24 mouse cellular contexts compared by ENCODE assay signal in the genomic region with DNA sequence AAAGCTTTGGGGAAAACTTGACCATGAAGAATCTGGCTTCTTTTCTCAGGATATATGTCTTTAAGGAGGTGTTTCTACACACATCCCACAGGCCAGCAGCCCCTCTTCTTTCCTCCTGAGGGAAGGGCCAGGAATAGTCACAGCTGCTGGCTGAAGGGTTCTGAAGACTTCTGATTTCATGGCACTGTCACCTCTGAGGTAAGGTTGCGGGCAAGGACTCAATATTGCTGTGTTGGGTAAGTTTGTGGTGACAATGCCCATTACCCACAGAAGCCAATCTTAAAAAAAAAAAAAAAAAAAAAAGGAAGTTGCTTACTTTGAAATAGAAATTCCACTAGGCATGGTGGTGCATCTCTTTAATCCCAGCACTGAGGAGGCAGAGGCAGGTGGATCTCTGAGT. TPM values are rescaled to one million over a fixed set of nuclear protein-coding genes. Genes with fewer than 3 reads are reported as not detected.
DNase-seq lines count a peak whose midpoint lies in the region; ATAC-seq and TF ChIP-seq lines count a peak whose summit lies in the region.
"Had no signal": no experiment of that assay in that cellular context is flagged by ENCODE, and none has a peak within 500 bp of the region (broad histone marks: within the 10 kb centered on the region; RNA-seq: fewer than 3 reads in every experiment).

No protein-coding gene starts in this region.

- H3K9me3 ChIP-seq in kidney, embryonic 15.5 days (replicated peaks) = no peaks in the 10 kb centered on the region
- no peaks in the 10 kb centered on the region for H3K9me3 ChIP-seq in midbrain, embryonic 13.5 days
- H3K9me3 ChIP-seq: embryonic facial prominence, embryonic 13.5 days; forebrain, embryonic 12.5 days; heart, embryonic 10.5 days; hindbrain, embryonic 13.5 days had no signal

- H3K4me2 ChIP-seq in kidney, embryonic 15.5 days = no peak overlapping the region
- H3K4me2 ChIP-seq in midbrain, embryonic 13.5 days (replicated peaks) = no peak overlapping the region
- H3K4me2 ChIP-seq: embryonic facial prominence, embryonic 13.5 days; forebrain, embryonic 12.5 days; hindbrain, embryonic 13.5 days had no signal

- no peak for TF ChIP-seq POLR2A in small intestine, adult 2 months (IDR thresholded peaks at IDR 0.05; ENCODE audit: low read depth, low read length)

- H3K27me3 ChIP-seq in kidney, embryonic 15.5 days = no peaks in the 10 kb centered on the region
- no peaks in the 10 kb centered on the region for H3K27me3 ChIP-seq in small intestine, adult 2 months (ENCODE audit: control insufficient read depth, insufficient read depth, low read length)
- H3K27me3 ChIP-seq in midbrain, embryonic 13.5 days = no peaks in the 10 kb centered on the region
- H3K27me3 ChIP-seq: embryonic facial prominence, embryonic 13.5 days; forebrain, embryonic 12.5 days; hindbrain, embryonic 13.5 days had no signal

- H3K9ac ChIP-seq in kidney, embryonic 15.5 days = no peak overlapping the region
- H3K9ac ChIP-seq in midbrain, embryonic 13.5 days (replicated peaks) = no peak overlapping the region
- H3K9ac ChIP-seq: embryonic facial prominence, embryonic 13.5 days; forebrain, embryonic 12.5 days; forebrain, postnatal 0 days; hindbrain, embryonic 13.5 days had no signal

- 93% methylated on average over 1 of the region's 1 CpGs for WGBS in kidney, embryonic 15.5 days
- WGBS in small intestine, adult 2 months = 81% methylated on average over 1 of the region's 1 CpGs
- 81% methylated on average over 1 of the region's 1 CpGs for WGBS in midbrain, embryonic 13.5 days

- H3K4me1 ChIP-seq in kidney, embryonic 15.5 days = peaks cover 33% of the 10 kb centered on the region
- peaks cover 3% of the 10 kb centered on the region; the same call in 1 of the 2 replicates for H3K4me1 ChIP-seq in small intestine, adult 2 months (ENCODE audit: control insufficient read depth, insufficient read depth, insufficient read length, low read length)
- no peaks in the 10 kb centered on the region for H3K4me1 ChIP-seq in midbrain, embryonic 13.5 days (replicated peaks)
- H3K4me1 ChIP-seq: embryonic facial prominence, embryonic 13.5 days; forebrain, embryonic 12.5 days; hindbrain, embryonic 13.5 days had no signal

- no peak for DNase-seq in kidney, postnatal 25 days
- no peak for DNase-seq in urinary bladder, postnatal 10 days (ENCODE audit: low spot score)
- no peak for DNase-seq in layer of hippocampus, adult 9-11 months
- DNase-seq: adrenal gland, adult 8-10 months; adrenal gland, postnatal 36 days; cerebellum, adult 11 months; cerebellum, adult 8-10 months; cerebellum, postnatal 14 days; forebrain, postnatal 0 days; gastrocnemius, postnatal 25 days; heart, adult 18-20 months; heart, postnatal 10 days had no signal

- peak overlapping the region; percentile 80 for H3K27ac ChIP-seq in kidney, embryonic 15.5 days
- no peak overlapping the region for H3K27ac ChIP-seq in small intestine, adult 2 months (ENCODE audit: insufficient read depth, low read depth, low read length)
- no peak overlapping the region for H3K27ac ChIP-seq in midbrain, embryonic 13.5 days
- H3K27ac ChIP-seq: embryonic facial prominence, embryonic 13.5 days; forebrain, embryonic 12.5 days; heart, embryonic 10.5 days; hindbrain, embryonic 13.5 days; hindbrain, postnatal 0 days had no signal

- H3K4me3 ChIP-seq in kidney, embryonic 15.5 days (replicated peaks) = no peak overlapping the region
- H3K4me3 ChIP-seq in small intestine, adult 2 months (ENCODE audit: low read depth, low read length) = peak overlapping the region; percentile 16; the same call in 1 of the 2 replicates
- no peak overlapping the region for H3K4me3 ChIP-seq in midbrain, embryonic 13.5 days (replicated peaks)
- H3K4me3 ChIP-seq: embryonic facial prominence, embryonic 13.5 days; forebrain, embryonic 12.5 days; heart, embryonic 10.5 days; hindbrain, embryonic 13.5 days had no signal

- H3K36me3 ChIP-seq in kidney, embryonic 15.5 days = no peaks in the 10 kb centered on the region
- H3K36me3 ChIP-seq in small intestine, adult 2 months (ENCODE audit: control insufficient read depth, insufficient read depth, low read length) = peaks cover 10% of the 10 kb centered on the region
- no peaks in the 10 kb centered on the region for H3K36me3 ChIP-seq in midbrain, embryonic 13.5 days
- H3K36me3 ChIP-seq: embryonic facial prominence, embryonic 13.5 days; forebrain, embryonic 12.5 days; heart, embryonic 10.5 days; hindbrain, embryonic 13.5 days had no signal

- no peak for ATAC-seq in kidney, embryonic 15.5 days (replicated peaks; ENCODE audit: low FRiP score)
- ATAC-seq in common myeloid progenitor, adult 5-6 weeks (replicated peaks; ENCODE audit: low read depth, poor library complexity, severe bottlenecking) = peak; percentile 47; the same call in 1 of the 2 replicates
- ATAC-seq in midbrain, embryonic 13.5 days = no peak
- ATAC-seq: forebrain, postnatal 0 days; hindbrain, postnatal 0 days had no signal

- no peak for TF ChIP-seq CTCF in small intestine, adult 2 months (IDR thresholded peaks at IDR 0.05; ENCODE audit: extremely low read depth, insufficient read length, insufficient replicate concordance, low read depth, low read length)

RNA-seq across cellular contexts. Expression of a gene that starts 5.7 kb away (rescaled TPM):
- 1.3 and 2.3 TPM in 2 replicates for polyA plus RNA-seq in kidney, embryonic 15.5 days (2015; fragmentation: Nextera tagmentation; extraction: Ambion mirVana)
- total RNA-seq in common myeloid progenitor, adult 5-6 weeks (2017) = not detected in 2 replicates
- 5.6 and 9.8 TPM in 2 replicates for polyA plus RNA-seq in small intestine, adult 2 months (2012; rRNA removed)
- not detected in 2 replicates for polyA plus RNA-seq in midbrain, embryonic 13.5 days (2015; fragmentation: Nextera tagmentation; extraction: Ambion mirVana)
- total RNA-seq: adrenal gland, adult 8-10 months; adrenal gland, postnatal 36 days; forebrain, postnatal 0 days; gastrocnemius, adult 18-20 months; gastrocnemius, postnatal 25 days; heart, adult 18-20 months; heart, postnatal 10 days; hematopoietic stem cell, adult 5-6 weeks; hindbrain, postnatal 0 days had no signal
- polyA plus RNA-seq: forebrain, embryonic 12.5 days; forebrain, postnatal 0 days; heart, embryonic 10.5 days; heart, embryonic 14.5 days; hindbrain, embryonic 13.5 days had no signal

RNA-seq across cellular contexts. Expression of a gene that starts 19.8 kb away (rescaled TPM):
- 183 and 204 TPM in 2 replicates for polyA plus RNA-seq in kidney, embryonic 15.5 days (2015; fragmentation: Nextera tagmentation; extraction: Ambion mirVana)
- total RNA-seq in common myeloid progenitor, adult 5-6 weeks (2017) = 119 and 156 TPM in 2 replicates
- 9.2 and 10.1 TPM in 2 replicates for polyA plus RNA-seq in small intestine, adult 2 months (2012; rRNA removed)
- 201 and 205 TPM in 2 replicates for polyA plus RNA-seq in midbrain, embryonic 13.5 days (2015; fragmentation: Nextera tagmentation; extraction: Ambion mirVana)

RNA-seq across cellular contexts. Expression of a gene that starts 42.9 kb away (rescaled TPM):
- polyA plus RNA-seq in kidney, embryonic 15.5 days (2015; fragmentation: Nextera tagmentation; extraction: Ambion mirVana) = 101 and 105 TPM in 2 replicates
- total RNA-seq in common myeloid progenitor, adult 5-6 weeks (2017) = 127 and 129 TPM in 2 replicates
- 4.1 and 5.7 TPM in 2 replicates for polyA plus RNA-seq in small intestine, adult 2 months (2012; rRNA removed)
- polyA plus RNA-seq in midbrain, embryonic 13.5 days (2015; fragmentation: Nextera tagmentation; extraction: Ambion mirVana) = 97.5 and 101 TPM in 2 replicates

Comparison
In these comparisons a context has a peak if more than half of its experiments do, and no peak if none do; other contexts are left out.
1. RNA of a gene that starts 19.8 kb away (polyA plus RNA-seq): 201 to 205 TPM in midbrain, embryonic 13.5 days and 183 to 204 TPM in kidney, embryonic 15.5 days; 9.2 to 10.1 TPM in small intestine, adult 2 months; every median in the first group is over 10 times any median in the second.
2. RNA of a gene that starts 42.9 kb away (polyA plus RNA-seq): 101 to 105 TPM in kidney, embryonic 15.5 days and 97.5 to 101 TPM in midbrain, embryonic 13.5 days; 4.1 to 5.7 TPM in small intestine, adult 2 months; every median in the first group is over 10 times any median in the second.